Comparison of ENCODE assay signal across 8 mouse cellular contexts in the genomic region with DNA sequence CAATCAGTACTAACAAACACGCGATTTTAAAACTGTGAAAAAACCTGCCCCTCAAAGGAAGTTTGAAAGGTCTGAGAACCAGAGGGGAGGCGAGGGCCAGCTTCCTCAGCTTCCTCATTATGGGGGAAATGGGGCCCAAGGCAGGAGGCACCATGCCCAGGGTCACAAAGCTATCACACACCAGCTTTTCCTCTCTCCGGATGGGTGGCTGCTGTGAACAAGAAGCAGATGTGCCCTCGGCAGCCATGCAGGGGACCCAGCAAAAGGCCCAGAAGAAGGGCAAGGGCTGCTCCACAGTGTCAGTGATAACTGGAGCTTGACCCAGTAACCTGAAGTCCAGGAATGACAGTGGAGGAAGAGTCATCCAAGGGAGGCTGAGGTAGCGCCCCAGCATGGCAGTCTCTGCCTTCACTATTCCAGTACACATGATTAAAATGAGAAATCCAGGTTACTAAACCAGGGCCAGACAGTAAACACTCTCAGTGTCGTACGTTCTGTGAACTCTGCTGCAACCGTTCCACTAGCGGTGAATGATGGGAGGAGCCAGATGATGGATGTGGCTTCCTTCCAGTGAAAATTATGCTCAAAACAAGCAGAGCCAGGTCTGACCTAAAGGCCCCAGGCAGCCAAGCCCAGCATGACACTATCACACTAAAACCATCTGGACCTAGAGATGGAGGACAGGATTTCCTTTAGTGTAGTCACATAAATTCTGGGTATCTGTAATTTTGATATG. TPM values are rescaled to one million over a fixed set of nuclear protein-coding genes. Genes with fewer than 3 reads are reported as not detected.
DNase-seq lines count a peak whose midpoint lies in the region; ATAC-seq and TF ChIP-seq lines count a peak whose summit lies in the region.

No protein-coding gene starts in this region.

- peak; percentile 23 for DNase-seq in cerebellum, adult 9-10 months
- DNase-seq in cerebellum, adult 9-11 months = no peak
- DNase-seq in thymus, adult 2 months = peak; percentile 24
- no peak for DNase-seq in thymus, adult 18-20 months
- peak; percentile 51 to 57 for DNase-seq in lung, postnatal 4 days
- no peak for DNase-seq in right cerebral cortex, adult 2 months (ENCODE audit: low spot score in 2 of 2)
- no peak for DNase-seq in layer of hippocampus, postnatal 14 days (ENCODE audit: low spot score in 2 of 2)

- no peaks in the 10 kb centered on the region for H3K36me3 ChIP-seq in thymus, adult 2 months (ENCODE audit: control insufficient read depth, insufficient read depth, low read length)
- peaks cover 13% of the 10 kb centered on the region; the same call in 1 of the 2 replicates for H3K36me3 ChIP-seq in kidney, embryonic 15.5 days

- TF ChIP-seq POLR2A in thymus, adult 2 months (IDR thresholded peaks at IDR 0.05; ENCODE audit: control insufficient read depth, extremely low read depth, insufficient read depth, low read length, poor library complexity) = no peak

- no peaks in the 10 kb centered on the region for H3K27me3 ChIP-seq in thymus, adult 2 months (ENCODE audit: control insufficient read depth, insufficient read depth, low read length)
- no peaks in the 10 kb centered on the region for H3K27me3 ChIP-seq in kidney, embryonic 15.5 days

- peaks cover 24% of the 10 kb centered on the region for H3K4me1 ChIP-seq in thymus, adult 2 months (replicated peaks; ENCODE audit: control insufficient read depth, insufficient read depth, low read length)
- peaks cover 56% of the 10 kb centered on the region for H3K4me1 ChIP-seq in kidney, embryonic 15.5 days

- peak overlapping the region; percentile 68 for H3K27ac ChIP-seq in thymus, adult 2 months (ENCODE audit: control insufficient read depth, insufficient read depth, low read length)
- H3K27ac ChIP-seq in kidney, embryonic 15.5 days = peak overlapping the region; percentile 86

- 0 out of 2 replicates have a peak overlapping the region, but pooled peaks have one; percentile 30 for H3K4me2 ChIP-seq in kidney, embryonic 15.5 days

- ATAC-seq in kidney, embryonic 15.5 days (replicated peaks; ENCODE audit: low FRiP score) = peak; percentile 46

- H3K9ac ChIP-seq in kidney, embryonic 15.5 days = no peak overlapping the region

- H3K9me3 ChIP-seq in kidney, embryonic 15.5 days (replicated peaks) = no peaks in the 10 kb centered on the region

- no peak overlapping the region for H3K4me3 ChIP-seq in thymus, adult 2 months (ENCODE audit: control insufficient read depth, insufficient read depth, low read length)
- H3K4me3 ChIP-seq in kidney, embryonic 15.5 days (replicated peaks) = no peak overlapping the region

- no peak for TF ChIP-seq CTCF in thymus, adult 2 months (IDR thresholded peaks at IDR 0.05; ENCODE audit: borderline replicate concordance, control insufficient read depth, extremely low read depth, insufficient read depth, low read length, poor library complexity)

- WGBS in thymus, adult 2 months = 20% methylated on average over 10 of the region's 10 CpGs
- WGBS in kidney, embryonic 15.5 days = 30% methylated on average over 10 of the region's 10 CpGs

RNA-seq across cellular contexts. Expression of a gene that starts 31.5 kb away (rescaled TPM):
- 5.4 and 7.0 TPM in 2 replicates for polyA plus RNA-seq in thymus, adult 2 months (2012; rRNA removed)
- polyA plus RNA-seq in kidney, embryonic 15.5 days (2015; fragmentation: Nextera tagmentation; extraction: Ambion mirVana) = 0.85 and 0.92 TPM in 2 replicates
- total RNA-seq in layer of hippocampus, postnatal 14 days (2021) = 1 to 10 TPM; 1.5 to 3.4 TPM

RNA-seq across cellular contexts. Expression of a gene that starts 42.1 kb away (rescaled TPM):
- polyA plus RNA-seq in thymus, adult 2 months (2012; rRNA removed) = 86.4 and 87.4 TPM in 2 replicates
- 109 and 112 TPM in 2 replicates for polyA plus RNA-seq in kidney, embryonic 15.5 days (2015; fragmentation: Nextera tagmentation; extraction: Ambion mirVana)
- 10 to 100 TPM; 34.5 to 35.5 TPM for total RNA-seq in layer of hippocampus, postnatal 14 days (2021)

Comparison
In these comparisons a context has a peak if more than half of its experiments do, and no peak if none do; other contexts are left out.
1. DNase-seq: peak in cerebellum, adult 9-10 months (single experiment), thymus, adult 2 months (single experiment) and lung, postnatal 4 days (2 of 2); none in cerebellum, adult 9-11 months (single experiment), thymus, adult 18-20 months (0 of 2), right cerebral cortex, adult 2 months (0 of 2) and layer of hippocampus, postnatal 14 days (0 of 2).